ENCODE assay signal across 9 mouse cellular contexts in genomic region chr6:124739231-124739796, GRCm38 (mm10). TPM values are rescaled to one million over a fixed set of nuclear protein-coding genes. Genes with fewer than 3 reads are reported as not detected.
DNase-seq lines count a peak whose midpoint lies in the region; ATAC-seq and TF ChIP-seq lines count a peak whose summit lies in the region.
"Had no signal": no experiment of that assay in that cellular context is flagged by ENCODE, and none has a peak within 500 bp of the region (broad histone marks: within the 10 kb centered on the region; RNA-seq: fewer than 3 reads in every experiment).

No protein-coding gene starts in this region.

- ATAC-seq in embryonic facial prominence, embryonic 14.5 days (ENCODE audit: low read depth), result no peak
- no peak for ATAC-seq in intestine, postnatal 0 days
- ATAC-seq in neural tube, embryonic 13.5 days (ENCODE audit: low read depth), result no peak

- H3K27ac ChIP-seq in liver, adult 2 months (replicated peaks; ENCODE audit: insufficient read depth, low read depth, low read length), result peak overlapping the region; percentile 63
- H3K27ac ChIP-seq in embryonic facial prominence, embryonic 14.5 days (replicated peaks; ENCODE audit: low read depth, low read length), result peak overlapping the region; percentile 97; the same call in 1 of the 2 replicates
- H3K27ac ChIP-seq in intestine, postnatal 0 days (ENCODE audit: low read depth, low read length), result peak overlapping the region; percentile 96
- peak overlapping the region; percentile 99 for H3K27ac ChIP-seq in neural tube, embryonic 13.5 days (replicated peaks)

- H3K36me3 ChIP-seq in liver, adult 2 months (ENCODE audit: control insufficient read depth, insufficient read depth, low read length), result no peaks in the 10 kb centered on the region
- H3K36me3 ChIP-seq in embryonic facial prominence, embryonic 14.5 days (ENCODE audit: control insufficient read depth, insufficient read depth, low read length), result peaks cover 22% of the 10 kb centered on the region
- peaks cover 11% of the 10 kb centered on the region for H3K36me3 ChIP-seq in intestine, postnatal 0 days (ENCODE audit: control insufficient read depth, insufficient read depth)
- peaks cover 19% of the 10 kb centered on the region for H3K36me3 ChIP-seq in neural tube, embryonic 13.5 days

- no peaks in the 10 kb centered on the region for H3K27me3 ChIP-seq in liver, adult 2 months (ENCODE audit: control insufficient read depth, insufficient read depth, low read length)
- H3K27me3 ChIP-seq in embryonic facial prominence, embryonic 14.5 days (replicated peaks; ENCODE audit: control insufficient read depth, insufficient read depth, low read length), result no peaks in the 10 kb centered on the region
- no peaks in the 10 kb centered on the region for H3K27me3 ChIP-seq in intestine, postnatal 0 days (replicated peaks; ENCODE audit: control insufficient read depth, insufficient read depth, low read length)
- no peaks in the 10 kb centered on the region for H3K27me3 ChIP-seq in neural tube, embryonic 13.5 days

- peak overlapping the region; percentile 87; the same call in 1 of the 2 replicates for H3K4me2 ChIP-seq in embryonic facial prominence, embryonic 14.5 days (ENCODE audit: low read depth, low read length)
- H3K4me2 ChIP-seq in intestine, postnatal 0 days (replicated peaks; ENCODE audit: low read depth), result peak overlapping the region; percentile 59; the same call in 1 of the 2 replicates
- peak overlapping the region; percentile 79 for H3K4me2 ChIP-seq in neural tube, embryonic 13.5 days

- H3K9me3 ChIP-seq in embryonic facial prominence, embryonic 14.5 days (ENCODE audit: control insufficient read depth, low read length), result no peaks in the 10 kb centered on the region
- H3K9me3 ChIP-seq in intestine, postnatal 0 days (ENCODE audit: control insufficient read depth), result no peaks in the 10 kb centered on the region
- no peaks in the 10 kb centered on the region for H3K9me3 ChIP-seq in neural tube, embryonic 13.5 days

- no peak for TF ChIP-seq CTCF in liver, adult 2 months (IDR thresholded peaks at IDR 0.05; ENCODE audit: low read depth, low read length)
- no peak for TF ChIP-seq CTCF in intestine, postnatal 0 days (IDR thresholded peaks at IDR 0.05; ENCODE audit: low read depth)

- H3K4me3 ChIP-seq in liver, adult 2 months (ENCODE audit: insufficient read depth, low read depth, low read length), result no peak overlapping the region
- no peak overlapping the region for H3K4me3 ChIP-seq in embryonic facial prominence, embryonic 14.5 days (ENCODE audit: low read depth, low read length)
- no peak overlapping the region for H3K4me3 ChIP-seq in intestine, postnatal 0 days (ENCODE audit: low read depth, low read length)
- no peak overlapping the region for H3K4me3 ChIP-seq in neural tube, embryonic 13.5 days

- DNase-seq in liver, adult 2 months (ENCODE audit: extremely low read depth, low read depth, low spot score), result no peak
- no peak for DNase-seq in liver
- DNase-seq in embryonic facial prominence, embryonic 14.5 days (ENCODE audit: low spot score), result no peak
- DNase-seq in right cerebral cortex, postnatal 25 days, result no peak
- DNase-seq in ovary, postnatal 14 days (ENCODE audit: low spot score), result no peak
- DNase-seq: adrenal gland, adult 2 months; right cerebral cortex, adult 18-20 months had no signal

- H3K79me2 ChIP-seq in liver, adult 2 months (ENCODE audit: control insufficient read depth, insufficient read depth, low read length), result no peaks in the 10 kb centered on the region; the same call in 1 of the 2 replicates

- WGBS in liver, adult 2 months, result 88% methylated on average over 10 of the region's 10 CpGs
- 83% methylated on average over 10 of the region's 10 CpGs for WGBS in embryonic facial prominence, embryonic 14.5 days
- WGBS in intestine, postnatal 0 days, result 81% methylated on average over 10 of the region's 10 CpGs
- WGBS in neural tube, embryonic 13.5 days, result 76% methylated on average over 10 of the region's 10 CpGs

- no peak for TF ChIP-seq POLR2A in liver, adult 2 months (IDR thresholded peaks at IDR 0.05; ENCODE audit: extremely low read depth, insufficient read depth, low read length)

- H3K9ac ChIP-seq in liver, adult 2 months (ENCODE audit: low read depth, low read length), result no peak overlapping the region; the same call in 1 of the 2 replicates
- H3K9ac ChIP-seq in embryonic facial prominence, embryonic 14.5 days (ENCODE audit: low read depth, low read length), result no peak overlapping the region
- H3K9ac ChIP-seq in intestine, postnatal 0 days (ENCODE audit: low read depth, low read length), result no peak overlapping the region
- H3K9ac ChIP-seq in neural tube, embryonic 13.5 days, result peak overlapping the region; percentile 96

- peaks cover 18% of the 10 kb centered on the region for H3K4me1 ChIP-seq in liver, adult 2 months (ENCODE audit: control insufficient read depth, insufficient read depth, low read length)
- H3K4me1 ChIP-seq in embryonic facial prominence, embryonic 14.5 days (ENCODE audit: control insufficient read depth, insufficient read depth, low read length), result peaks cover 16% of the 10 kb centered on the region
- 0 out of 2 replicates have a peak, but pooled peaks cover 5% of the 10 kb centered on the region for H3K4me1 ChIP-seq in intestine, postnatal 0 days (replicated peaks; ENCODE audit: control insufficient read depth, insufficient read depth, low read length)
- peaks cover 30% of the 10 kb centered on the region for H3K4me1 ChIP-seq in neural tube, embryonic 13.5 days (replicated peaks)

RNA-seq across cellular contexts. Expression of gene Ptpn6, which starts 0.8 kb away (rescaled TPM):
- 16.7 and 19.7 TPM in 2 replicates for total RNA-seq in liver, adult 2 months (2014; rRNA removed)
- 17.3 and 17.8 TPM in 2 replicates for polyA plus RNA-seq in liver, adult 2 months (2012; rRNA removed)
- 14.3 and 16.1 TPM in 2 replicates for polyA plus RNA-seq in embryonic facial prominence, embryonic 14.5 days (2014; fragmentation: Nextera tagmentation; extraction: Ambion mirVana)
- polyA plus RNA-seq in intestine, postnatal 0 days (2015; fragmentation: Nextera tagmentation; extraction: Ambion mirVana), result 17.4 TPM in 2 replicates
- polyA plus RNA-seq in neural tube, embryonic 13.5 days (2015; fragmentation: Nextera tagmentation; extraction: Ambion mirVana), result 6.0 and 7.9 TPM in 2 replicates

RNA-seq across cellular contexts. Expression of gene Grcc10, which starts 1.9 kb away (rescaled TPM):
- total RNA-seq in liver, adult 2 months (2014; rRNA removed), result 125 and 140 TPM in 2 replicates
- polyA plus RNA-seq in liver, adult 2 months (2012; rRNA removed), result 203 and 216 TPM in 2 replicates
- 392 and 415 TPM in 2 replicates for polyA plus RNA-seq in embryonic facial prominence, embryonic 14.5 days (2014; fragmentation: Nextera tagmentation; extraction: Ambion mirVana)
- 238 and 259 TPM in 2 replicates for polyA plus RNA-seq in intestine, postnatal 0 days (2015; fragmentation: Nextera tagmentation; extraction: Ambion mirVana)
- polyA plus RNA-seq in neural tube, embryonic 13.5 days (2015; fragmentation: Nextera tagmentation; extraction: Ambion mirVana), result 687 and 693 TPM in 2 replicates

RNA-seq across cellular contexts. Expression of gene Gm45234, which starts 16.5 kb away (rescaled TPM):
- not detected in 2 replicates for total RNA-seq in liver, adult 2 months (2014; rRNA removed)
- polyA plus RNA-seq in liver, adult 2 months (2012; rRNA removed), result not detected in 2 replicates
- not detected in 2 replicates for polyA plus RNA-seq in embryonic facial prominence, embryonic 14.5 days (2014; fragmentation: Nextera tagmentation; extraction: Ambion mirVana)
- polyA plus RNA-seq in intestine, postnatal 0 days (2015; fragmentation: Nextera tagmentation; extraction: Ambion mirVana), result not detected in 2 replicates
- not detected in 2 replicates for polyA plus RNA-seq in neural tube, embryonic 13.5 days (2015; fragmentation: Nextera tagmentation; extraction: Ambion mirVana)
- total RNA-seq: adrenal gland, adult 2 months had no signal
- polyA plus RNA-seq: adrenal gland, adult 2 months had no signal

RNA-seq across cellular contexts. Expression of gene Atn1, which starts 17.0 kb away (rescaled TPM):
- total RNA-seq in liver, adult 2 months (2014; rRNA removed), result 1.4 and 1.5 TPM in 2 replicates
- 9.6 and 10.9 TPM in 2 replicates for polyA plus RNA-seq in liver, adult 2 months (2012; rRNA removed)
- 13.8 and 14.9 TPM in 2 replicates for polyA plus RNA-seq in embryonic facial prominence, embryonic 14.5 days (2014; fragmentation: Nextera tagmentation; extraction: Ambion mirVana)
- 7.6 and 8.4 TPM in 2 replicates for polyA plus RNA-seq in intestine, postnatal 0 days (2015; fragmentation: Nextera tagmentation; extraction: Ambion mirVana)
- 21.0 and 23.1 TPM in 2 replicates for polyA plus RNA-seq in neural tube, embryonic 13.5 days (2015; fragmentation: Nextera tagmentation; extraction: Ambion mirVana)

RNA-seq across cellular contexts. Expression of gene Phb2, which starts 27.2 kb away (rescaled TPM):
- 140 and 151 TPM in 2 replicates for total RNA-seq in liver, adult 2 months (2014; rRNA removed)
- polyA plus RNA-seq in liver, adult 2 months (2012; rRNA removed), result 209 and 210 TPM in 2 replicates
- polyA plus RNA-seq in embryonic facial prominence, embryonic 14.5 days (2014; fragmentation: Nextera tagmentation; extraction: Ambion mirVana), result 286 and 299 TPM in 2 replicates
- 249 and 255 TPM in 2 replicates for polyA plus RNA-seq in intestine, postnatal 0 days (2015; fragmentation: Nextera tagmentation; extraction: Ambion mirVana)
- polyA plus RNA-seq in neural tube, embryonic 13.5 days (2015; fragmentation: Nextera tagmentation; extraction: Ambion mirVana), result 259 and 270 TPM in 2 replicates
